24 mouse cellular contexts compared by ENCODE assay signal in genomic region chr8:118031406-118031805, GRCm38 (mm10).
"Had no signal": no experiment of that assay in that cellular context is flagged by ENCODE, and none has a peak within 500 bp of the region (broad histone marks: within the 10 kb centered on the region; RNA-seq: fewer than 3 reads in every experiment).

No protein-coding gene starts in this region.

- H3K4me2 ChIP-seq: heart, embryonic 11.5 days; heart, embryonic 13.5 days; heart, embryonic 15.5 days; hindbrain, embryonic 15.5 days; kidney, embryonic 15.5 days; limb, embryonic 13.5 days; limb, embryonic 15.5 days; liver, embryonic 12.5 days had no signal

- H3K27ac ChIP-seq: heart, adult 2 months; heart, embryonic 13.5 days; heart, embryonic 15.5 days; hindbrain, embryonic 15.5 days; hindbrain, postnatal 0 days; kidney, embryonic 15.5 days; kidney, postnatal 0 days; limb, embryonic 13.5 days; limb, embryonic 15.5 days; liver, embryonic 12.5 days had no signal

- H3K9ac ChIP-seq: heart, embryonic 13.5 days; heart, embryonic 15.5 days; hindbrain, embryonic 15.5 days; kidney, embryonic 15.5 days; limb, embryonic 13.5 days; limb, embryonic 15.5 days; liver, embryonic 12.5 days had no signal

- ATAC-seq: hindbrain, postnatal 0 days; intestine, embryonic 16.5 days; liver, embryonic 12.5 days had no signal

- H3K27me3 ChIP-seq: heart, embryonic 13.5 days; hindbrain, embryonic 15.5 days; limb, embryonic 13.5 days; limb, embryonic 15.5 days; liver, embryonic 12.5 days had no signal

- H3K36me3 ChIP-seq: heart, embryonic 13.5 days; heart, embryonic 15.5 days; hindbrain, embryonic 15.5 days; kidney, embryonic 15.5 days; limb, embryonic 13.5 days; limb, embryonic 15.5 days; liver, embryonic 12.5 days had no signal

- H3K4me1 ChIP-seq: heart, embryonic 13.5 days; heart, embryonic 15.5 days; kidney, embryonic 15.5 days; limb, embryonic 13.5 days; limb, embryonic 15.5 days; liver, embryonic 12.5 days had no signal

- H3K9me3 ChIP-seq: heart, embryonic 13.5 days; heart, embryonic 15.5 days; hindbrain, embryonic 15.5 days; kidney, embryonic 15.5 days; limb, embryonic 13.5 days; limb, embryonic 15.5 days had no signal

- DNase-seq: gastrocnemius, postnatal 14 days; gastrocnemius, postnatal 36 days; heart, adult 2 months; heart, postnatal 14 days; heart, postnatal 36 days; kidney, adult 11 months; kidney, adult 2 months; kidney, adult 9 months; kidney, postnatal 14 days; kidney, postnatal 36 days; layer of hippocampus, adult 9-11 months; layer of hippocampus, postnatal 36 days; left cerebral cortex, postnatal 4 days had no signal

- H3K4me3 ChIP-seq: heart, adult 2 months; heart, embryonic 13.5 days; heart, embryonic 15.5 days; hindbrain, embryonic 15.5 days; kidney, embryonic 15.5 days; limb, embryonic 13.5 days; limb, embryonic 15.5 days; liver, embryonic 12.5 days had no signal
